Mouse (Mus musculus): ENCODE measurements around the gene Btrc. TPM values are rescaled to one million over a fixed set of nuclear protein-coding genes. Genes with fewer than 3 reads are reported as not detected.

Gene Btrc
- polyA plus RNA-seq, 1 experiment from 2014 or later, result 43.1 TPM

DNA sequence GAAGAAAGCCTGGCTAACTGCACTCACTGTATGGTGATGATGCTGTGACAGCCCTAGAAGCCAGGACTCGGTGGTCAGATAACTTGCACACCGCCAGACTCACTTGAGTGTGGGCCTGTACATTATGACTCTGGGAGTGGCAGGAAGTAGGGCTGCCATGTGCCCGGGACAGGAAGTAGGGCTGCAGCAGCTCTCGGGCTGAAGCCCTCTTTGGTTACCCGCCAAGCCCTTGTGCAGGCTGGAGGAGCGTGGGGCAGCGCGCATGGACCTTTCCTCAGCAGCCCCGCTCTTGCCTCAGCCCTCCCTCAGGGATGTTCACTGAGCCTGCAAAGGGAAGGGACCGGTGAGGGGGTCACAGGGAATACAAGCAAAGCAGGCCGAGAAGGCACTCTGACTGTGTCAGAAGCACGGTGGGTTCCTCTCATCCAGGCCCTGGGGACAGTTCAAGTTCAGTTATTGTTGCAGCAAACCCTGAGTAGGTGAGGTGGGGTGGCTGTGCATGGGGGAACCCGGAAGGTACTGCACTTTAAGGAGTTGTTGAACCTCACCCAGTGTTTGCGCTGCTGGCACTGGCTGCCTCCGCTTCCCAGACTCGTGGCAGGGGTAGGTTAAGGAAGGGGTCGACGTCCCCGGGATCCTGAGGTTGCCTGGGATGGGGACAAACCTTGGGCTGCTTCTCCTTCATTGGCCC, 211.6 kb downstream of the Btrc start:
- DNase-seq (ENCODE audit: low spot score), result no peak
- H3K27ac ChIP-seq (replicated peaks), result 0 out of 2 replicates have a peak overlapping the region, but pooled peaks have one; percentile 17
- H3K36me3 ChIP-seq, result peaks cover 49% of the 10 kb centered on the region
- H3K4me3 ChIP-seq, result 0 out of 2 replicates have a peak overlapping the region, but pooled peaks have one; percentile 4
- H3K4me1 ChIP-seq, result peaks cover 53% of the 10 kb centered on the region
- WGBS, result 48% methylated on average over 19 of the region's 19 CpGs
- no peaks in the 10 kb centered on the region for H3K9me3 ChIP-seq (replicated peaks)
- peaks cover 100% of the 10 kb centered on the region for H3K27me3 ChIP-seq (ENCODE audit: low read depth, poor library complexity, severe bottlenecking)

DNA sequence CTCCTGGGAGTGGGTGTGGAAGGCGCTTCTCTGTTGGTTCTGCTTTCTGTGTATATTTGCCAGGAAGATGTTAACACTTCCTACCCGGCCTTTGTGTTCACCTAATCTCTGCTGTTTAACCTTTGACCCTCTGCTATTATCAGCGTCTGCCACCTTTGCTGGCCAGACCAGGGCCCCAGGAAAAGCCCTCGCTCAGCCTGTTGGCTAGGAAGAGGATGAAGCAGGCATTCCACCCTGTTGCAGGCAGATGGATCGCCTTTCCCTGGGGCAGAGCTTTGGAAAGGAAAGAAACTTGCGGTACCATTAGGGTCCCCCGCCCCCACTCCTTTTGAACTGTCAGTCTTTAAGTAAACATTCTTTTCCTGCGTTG, 212.1 kb downstream of the Btrc start:
- peak; percentile 37 for DNase-seq (ENCODE audit: low spot score)
- peak overlapping the region; percentile 4; the same call in 1 of the 2 replicates for H3K4me3 ChIP-seq
- peaks cover 58% of the 10 kb centered on the region for H3K4me1 ChIP-seq
- 4% methylated on average over 8 of the region's 8 CpGs for WGBS
- H3K27ac ChIP-seq (replicated peaks), result 0 out of 2 replicates have a peak overlapping the region, but pooled peaks have one; percentile 17
- no peaks in the 10 kb centered on the region for H3K9me3 ChIP-seq (replicated peaks)
- H3K36me3 ChIP-seq, result peaks cover 49% of the 10 kb centered on the region
- peaks cover 100% of the 10 kb centered on the region for H3K27me3 ChIP-seq (ENCODE audit: low read depth, poor library complexity, severe bottlenecking)

DNA sequence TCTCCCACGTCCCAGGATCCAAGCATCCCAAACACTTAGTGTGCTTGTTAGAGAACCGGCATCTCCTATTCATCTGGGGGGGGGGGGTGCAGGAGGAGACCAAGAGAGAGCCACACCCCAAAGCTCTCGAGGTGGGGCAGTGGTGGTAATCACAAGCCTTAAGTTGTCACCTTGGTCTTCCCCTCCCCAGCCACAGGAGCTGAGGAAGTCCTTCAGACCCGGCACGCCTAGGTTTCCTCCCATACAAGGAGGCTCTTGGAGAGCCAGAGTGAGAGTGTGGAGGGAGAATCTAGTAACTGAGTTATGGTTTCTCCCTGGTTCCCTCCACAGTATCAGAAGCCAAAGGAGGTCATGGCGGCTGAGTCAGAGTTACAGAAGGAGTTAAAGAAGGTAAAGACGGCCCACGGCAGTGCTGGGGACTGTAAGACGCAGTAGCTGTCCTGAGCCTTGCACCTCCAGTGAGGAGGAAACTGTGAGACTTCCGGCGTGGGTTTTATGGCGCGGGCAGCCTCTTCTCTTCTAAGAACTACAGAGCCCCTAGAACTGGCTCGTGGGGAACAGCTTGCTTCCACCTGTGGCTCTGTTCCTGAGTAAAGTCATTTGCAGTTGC, 213.7 kb downstream of the Btrc start:
- WGBS, result 87% methylated on average over 14 of the region's 14 CpGs
- Histone ChIP-seq H3K4me3 (no peak overlapping the region), H3K36me3 (peaks cover 47% of the 10 kb centered on the region), H3K27me3 (ENCODE audit: low read depth, poor library complexity, severe bottlenecking) (peaks cover 100% of the 10 kb centered on the region), H3K27ac (replicated peaks) (no peak overlapping the region), H3K9me3 (replicated peaks) (no peaks in the 10 kb centered on the region), H3K4me1 (peaks cover 75% of the 10 kb centered on the region)
- no peak for DNase-seq (ENCODE audit: low spot score)

DNA sequence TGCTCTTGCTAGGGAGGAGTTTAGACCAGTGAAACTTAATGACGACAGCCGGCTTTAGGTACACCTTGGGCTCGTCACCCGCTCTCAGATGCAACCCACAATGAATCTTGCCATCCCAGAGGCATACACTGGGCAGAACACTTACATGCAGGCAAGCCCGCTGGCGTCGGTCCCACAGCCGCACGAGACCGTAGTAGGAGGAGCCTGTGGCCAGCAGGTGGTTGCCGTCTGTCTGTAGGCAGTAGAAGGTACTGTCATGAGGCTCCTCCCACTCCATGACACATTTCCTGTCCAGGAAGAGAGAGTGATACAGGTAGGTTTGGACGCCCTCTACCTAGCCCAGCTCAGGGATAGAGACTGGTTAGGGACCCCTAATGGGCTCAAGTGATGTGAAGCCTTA, 215.4 kb downstream of the Btrc start:
- 92% methylated on average over 12 of the region's 12 CpGs for WGBS
- H3K36me3 ChIP-seq, result peaks cover 40% of the 10 kb centered on the region
- DNase-seq (ENCODE audit: low spot score), result no peak
- H3K4me1 ChIP-seq, result peaks cover 80% of the 10 kb centered on the region
- peaks cover 100% of the 10 kb centered on the region for H3K27me3 ChIP-seq (ENCODE audit: low read depth, poor library complexity, severe bottlenecking)
- H3K9me3 ChIP-seq (replicated peaks), result no peaks in the 10 kb centered on the region
- 0 out of 2 replicates have a peak overlapping the region, but pooled peaks have one; percentile 58 for H3K27ac ChIP-seq (replicated peaks)
- H3K4me3 ChIP-seq, result no peak overlapping the region

DNA sequence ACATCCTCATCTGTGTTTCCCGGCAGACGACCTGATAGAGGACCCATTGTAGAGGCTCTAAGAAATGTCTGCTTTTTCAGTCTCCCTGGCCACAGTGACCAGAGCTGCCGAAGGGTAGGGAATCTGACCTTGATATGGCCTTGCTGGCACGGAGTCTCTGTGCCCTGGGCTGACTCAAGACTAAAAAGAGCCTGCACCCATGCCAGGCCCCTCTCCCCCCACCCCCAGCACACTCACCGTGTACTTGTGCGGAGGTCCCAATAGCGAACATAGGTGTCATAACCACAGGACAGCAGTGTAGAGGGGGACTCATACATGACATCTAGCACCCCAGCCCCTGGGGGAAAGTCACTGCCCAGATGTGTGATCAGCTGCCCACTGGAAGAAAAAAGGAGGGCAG, 215.9 kb downstream of the Btrc start:
- peak overlapping the region; percentile 58 for H3K27ac ChIP-seq (replicated peaks)
- H3K36me3 ChIP-seq, result peaks cover 40% of the 10 kb centered on the region
- H3K27me3 ChIP-seq (ENCODE audit: low read depth, poor library complexity, severe bottlenecking), result peaks cover 100% of the 10 kb centered on the region
- H3K9me3 ChIP-seq (replicated peaks), result no peaks in the 10 kb centered on the region
- 93% methylated on average over 7 of the region's 7 CpGs for WGBS
- H3K4me1 ChIP-seq, result peaks cover 77% of the 10 kb centered on the region
- no peak overlapping the region for H3K4me3 ChIP-seq
- no peak for DNase-seq (ENCODE audit: low spot score)

Other genes with a start within 250 kb of the Btrc start
- gene Tlx1, start 213.1 kb upstream of the Btrc start, polyA plus RNA-seq (2016; fragmentation: Nextera tagmentation; extraction: Ambion mirVana), result 0.11 and 0.22 TPM in 2 replicates
- 0.05 TPM in 1 of 2 replicates, not detected in the other for gene Lbx1, start 127.9 kb upstream of the Btrc start, polyA plus RNA-seq (2016; fragmentation: Nextera tagmentation; extraction: Ambion mirVana)
- gene Poll, start 196.8 kb downstream of the Btrc start, polyA plus RNA-seq (2016; fragmentation: Nextera tagmentation; extraction: Ambion mirVana), result 22.3 and 23.0 TPM in 2 replicates
- gene Gm17018, start 196.9 kb downstream of the Btrc start, polyA plus RNA-seq (2016; fragmentation: Nextera tagmentation; extraction: Ambion mirVana), result 47.2 and 47.9 TPM in 2 replicates